Mouse (Mus musculus) hindlimb bud, embryonic 11.5 days (tissue): ENCODE data around the gene Slc44a5.

Source experiments
- DNase-seq: peaks from one replicate; pipeline ENCODE4 v3.0.0-alpha.2; 2012; ENCODE audit warnings: low read depth, low spot score; ENCODE audit errors: extremely low spot score

Slc44a5 gene

DNA sequence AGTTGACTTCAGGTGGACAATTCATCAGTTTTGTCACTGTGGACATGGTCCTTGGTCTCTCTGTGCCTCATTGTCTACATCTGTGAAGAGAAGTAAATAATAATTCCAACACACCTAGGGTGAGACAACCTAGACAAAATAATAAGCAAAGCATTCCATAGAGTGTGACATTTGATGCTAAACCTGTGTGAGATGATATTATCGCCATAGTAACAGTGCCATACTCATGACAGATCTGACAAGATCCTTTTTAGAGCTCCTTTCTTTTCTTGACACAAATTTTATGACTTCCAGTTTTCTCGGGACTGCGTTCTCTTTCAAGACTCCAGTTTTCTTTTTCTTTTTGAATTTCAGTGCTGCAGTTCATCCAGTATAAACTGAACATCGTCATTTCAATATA, 192.6 kb downstream of the Slc44a5 start:
- DNase-seq = no peak

DNA sequence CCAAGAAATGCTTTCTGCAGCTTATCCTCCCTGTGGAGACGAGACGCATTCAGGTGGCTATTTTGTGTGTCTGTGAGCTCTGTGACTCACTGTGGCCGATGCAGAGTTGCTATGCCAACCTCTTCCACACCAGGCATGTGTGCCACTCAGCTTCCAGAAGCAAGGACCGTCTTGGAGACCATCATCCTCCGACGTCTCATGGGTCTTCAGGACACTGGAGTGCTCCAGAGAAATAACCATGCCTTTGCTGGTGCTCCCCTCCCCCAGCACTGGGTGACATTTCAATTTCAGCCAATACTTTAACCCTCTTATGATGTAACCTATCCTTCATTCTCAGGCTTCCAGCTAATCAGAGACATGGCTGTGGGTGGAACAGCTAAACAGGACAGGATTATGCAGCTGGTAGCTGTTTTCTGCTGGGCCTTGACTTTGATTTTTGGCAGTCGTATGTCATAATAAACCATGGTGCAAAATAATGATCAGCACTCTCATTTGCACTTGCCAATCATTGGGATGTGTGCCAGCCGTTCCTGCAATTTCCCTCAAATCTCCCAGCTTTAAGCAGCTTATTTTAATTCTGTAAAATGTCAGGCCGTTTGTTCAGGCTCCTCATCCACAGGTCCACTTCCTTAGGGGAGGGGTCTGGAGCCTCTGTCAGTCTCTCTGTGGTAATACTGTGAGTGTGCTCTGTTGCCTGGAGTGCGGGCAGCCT, 198.8 kb downstream of the Slc44a5 start:
- DNase-seq = no peak

- DNase-seq = no peak
Measured at GRCm38 (mm10) chr3:154172593-154172965, 199.3 kb downstream of the Slc44a5 start.

DNA sequence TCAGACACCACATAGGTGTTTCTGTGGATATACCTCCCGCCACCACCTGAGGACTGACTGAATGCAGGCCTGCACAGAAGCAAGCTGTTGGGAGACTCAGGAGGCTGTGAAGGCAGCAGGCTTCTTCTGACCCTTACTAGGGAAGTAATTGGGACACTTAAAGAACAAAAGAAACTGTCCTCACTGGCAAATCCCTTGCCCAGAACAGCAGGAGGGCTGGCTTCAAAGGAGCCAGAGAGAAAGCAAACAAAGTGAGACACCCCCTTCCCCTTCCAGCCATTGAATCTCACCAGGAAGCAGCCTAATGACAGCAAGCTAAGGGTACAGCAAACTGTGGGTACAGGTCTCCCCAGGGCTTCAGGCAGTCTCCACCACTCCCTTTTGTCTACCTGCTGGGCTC, 200.3 kb downstream of the Slc44a5 start:
- DNase-seq = no peak

DNA sequence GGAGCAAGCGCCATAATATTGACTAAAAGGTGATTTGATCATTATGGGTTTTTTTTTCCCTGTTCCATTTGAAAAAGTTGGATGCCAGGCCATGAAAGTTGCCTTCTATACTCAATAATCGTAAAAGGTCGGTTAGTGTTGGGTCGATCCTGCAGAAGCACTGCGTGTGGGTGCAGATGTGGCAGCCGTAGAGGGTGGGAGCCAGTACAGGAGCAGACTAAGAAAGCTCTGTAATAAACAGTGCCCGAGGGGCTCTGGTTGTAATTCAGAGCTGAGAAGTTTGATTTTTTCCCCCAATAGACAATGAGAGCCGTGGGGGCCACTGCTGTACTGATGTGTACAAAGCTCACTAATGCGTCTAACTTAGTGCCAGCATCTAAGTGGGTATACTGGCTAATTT, 200.8 kb downstream of the Slc44a5 start:
- DNase-seq = no peak

- DNase-seq = no peak
Measured at GRCm38 (mm10) chr3:154174766-154175165, 201.5 kb downstream of the Slc44a5 start.

DNA sequence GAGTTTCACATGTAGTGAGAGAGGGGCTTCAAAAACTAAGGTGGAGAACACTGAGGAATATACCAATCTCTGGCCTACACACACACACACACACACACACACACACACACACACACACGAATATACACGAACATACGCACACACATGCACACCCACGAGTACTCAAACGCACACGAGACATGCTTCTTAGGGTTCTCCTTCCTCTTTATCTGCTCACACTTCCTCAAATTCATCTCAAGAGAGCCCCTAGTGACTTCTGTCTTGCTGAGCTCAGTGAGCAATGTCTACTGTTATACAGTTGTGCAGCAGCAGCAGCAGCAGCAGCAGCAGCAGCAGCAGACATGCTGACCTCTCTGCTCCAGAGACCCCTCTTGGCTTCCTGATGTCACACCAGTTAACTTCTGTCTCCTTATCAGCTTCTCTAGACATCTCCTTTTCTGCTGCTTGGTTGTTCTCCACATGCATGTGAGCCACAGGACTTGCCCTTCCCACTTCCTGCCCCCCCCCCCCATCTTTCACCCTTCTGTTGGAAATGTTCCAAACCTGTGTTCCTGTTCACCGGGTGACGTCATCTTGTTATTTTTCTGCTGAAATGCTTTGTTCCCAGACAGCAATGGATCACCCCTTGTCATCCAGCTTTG, 204.5 kb downstream of the Slc44a5 start:
- no peak for DNase-seq

- DNase-seq = no peak
Measured at GRCm38 (mm10) chr3:154179423-154179920, 206.2 kb downstream of the Slc44a5 start.

- DNase-seq = no peak
Measured at GRCm38 (mm10) chr3:154182987-154183386, 209.8 kb downstream of the Slc44a5 start.

DNA sequence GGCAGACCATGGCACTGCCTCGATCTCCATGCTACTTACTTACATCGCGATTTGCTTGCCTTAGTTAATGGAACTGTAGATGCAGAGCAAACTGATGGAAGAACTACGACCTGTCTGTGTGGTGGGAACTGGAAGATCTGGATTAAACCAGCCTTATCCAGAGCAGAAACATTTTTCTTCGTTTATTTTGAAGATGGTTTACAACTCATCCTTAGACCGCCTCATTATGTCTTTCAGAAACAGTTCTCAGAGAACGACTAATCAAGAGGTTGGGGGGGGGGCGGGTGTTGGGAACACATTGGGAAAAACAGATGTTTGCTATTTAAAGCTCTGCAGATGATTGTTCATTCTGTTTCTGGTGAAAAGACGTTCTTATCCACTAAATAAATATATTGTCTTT, 210.7 kb downstream of the Slc44a5 start:
- DNase-seq = no peak

DNA sequence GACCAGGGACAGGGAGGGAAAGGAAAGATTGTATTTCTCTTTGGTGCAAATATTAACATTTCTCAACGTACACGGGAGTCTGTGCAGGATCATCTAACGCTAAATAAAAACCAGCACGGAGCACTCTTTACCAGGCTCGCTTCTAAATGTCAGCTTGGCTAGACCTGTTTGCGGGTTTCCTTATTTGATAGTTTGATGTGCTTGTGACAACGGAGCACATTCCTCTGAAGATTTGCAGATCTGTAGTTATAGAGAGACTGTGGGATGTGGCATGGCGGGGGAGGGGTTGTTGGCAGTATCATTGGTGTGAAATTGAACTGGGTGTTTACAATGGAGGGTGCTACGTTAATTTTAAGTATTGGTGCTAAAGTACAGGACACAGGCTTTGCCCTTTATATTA, 215.4 kb downstream of the Slc44a5 start:
- DNase-seq = no peak

GRCm38 (mm10) chr3:154192328-154193030, 219.2 kb downstream of the Slc44a5 start:
- no peak for DNase-seq

DNA sequence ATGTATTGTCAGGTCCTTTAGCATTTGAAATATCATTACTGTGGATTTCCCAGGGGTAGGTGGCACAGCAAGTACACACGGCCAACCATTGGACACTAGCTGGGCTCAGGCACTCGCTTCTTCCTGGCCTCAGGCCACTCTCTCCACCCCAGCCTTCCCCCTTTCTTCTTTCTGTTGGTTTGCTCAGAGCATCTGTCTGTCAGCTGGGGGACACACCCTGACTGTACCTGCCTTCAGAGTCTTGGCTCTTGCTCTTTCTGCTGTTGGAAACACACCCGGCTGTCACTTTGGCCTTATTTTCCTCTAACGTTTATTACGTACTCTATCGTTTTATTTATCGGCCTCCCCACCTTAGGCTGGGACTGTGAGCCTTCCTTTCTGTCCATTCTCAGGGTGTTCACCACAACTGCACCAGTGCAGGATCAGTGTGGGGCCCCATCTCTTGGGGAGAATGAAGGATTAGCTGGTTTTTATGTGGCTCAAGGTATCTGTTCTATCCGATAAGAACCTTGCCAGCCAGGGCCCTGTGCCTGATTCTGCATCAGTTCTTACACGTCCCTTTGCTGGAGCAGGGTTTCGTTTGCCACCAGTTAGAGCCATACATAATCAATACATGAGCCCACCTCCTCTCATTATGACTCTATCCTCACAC, 220.1 kb downstream of the Slc44a5 start:
- DNase-seq = no peak

GRCm38 (mm10) chr3:154200422-154200828, 227.2 kb downstream of the Slc44a5 start:
- no peak for DNase-seq

- no peak for DNase-seq
Measured at GRCm38 (mm10) chr3:154201796-154202195, 228.6 kb downstream of the Slc44a5 start.

GRCm38 (mm10) chr3:154202383-154202782, 229.1 kb downstream of the Slc44a5 start:
- DNase-seq = no peak

- DNase-seq = no peak
Measured at GRCm38 (mm10) chr3:154208479-154208878, 235.2 kb downstream of the Slc44a5 start.

GRCm38 (mm10) chr3:154209201-154209754, 236.0 kb downstream of the Slc44a5 start:
- DNase-seq = no peak

DNA sequence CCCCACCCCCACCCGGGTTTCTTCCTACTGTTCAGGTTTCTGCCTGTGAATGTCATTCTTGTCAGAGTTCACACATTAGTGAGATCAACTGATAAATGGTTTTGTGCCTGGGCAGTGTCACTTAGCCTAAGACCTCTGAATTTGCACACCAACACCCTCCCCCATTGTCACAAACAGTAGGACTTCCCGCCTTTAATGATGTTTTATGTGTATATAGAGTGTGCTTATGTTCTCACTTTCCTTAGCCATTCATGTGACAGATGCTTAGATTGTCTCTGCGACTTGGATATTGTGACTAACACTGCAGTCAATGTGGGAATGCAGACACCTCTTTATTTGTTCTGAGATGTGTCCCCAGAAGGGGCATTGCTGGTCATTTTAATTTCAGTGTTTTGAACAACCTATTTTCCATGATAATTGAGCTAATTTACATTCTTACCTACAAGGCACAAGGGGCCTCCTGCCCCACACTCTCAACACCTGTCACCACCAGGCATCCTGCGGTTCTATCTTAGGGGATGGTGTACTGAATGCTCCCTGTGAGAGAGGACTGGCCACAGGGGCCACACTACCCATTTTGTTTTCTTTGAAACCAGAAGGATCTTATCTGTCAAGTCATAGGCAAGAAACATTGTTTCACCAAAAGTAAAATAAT, 236.7 kb downstream of the Slc44a5 start:
- no peak for DNase-seq

DNA sequence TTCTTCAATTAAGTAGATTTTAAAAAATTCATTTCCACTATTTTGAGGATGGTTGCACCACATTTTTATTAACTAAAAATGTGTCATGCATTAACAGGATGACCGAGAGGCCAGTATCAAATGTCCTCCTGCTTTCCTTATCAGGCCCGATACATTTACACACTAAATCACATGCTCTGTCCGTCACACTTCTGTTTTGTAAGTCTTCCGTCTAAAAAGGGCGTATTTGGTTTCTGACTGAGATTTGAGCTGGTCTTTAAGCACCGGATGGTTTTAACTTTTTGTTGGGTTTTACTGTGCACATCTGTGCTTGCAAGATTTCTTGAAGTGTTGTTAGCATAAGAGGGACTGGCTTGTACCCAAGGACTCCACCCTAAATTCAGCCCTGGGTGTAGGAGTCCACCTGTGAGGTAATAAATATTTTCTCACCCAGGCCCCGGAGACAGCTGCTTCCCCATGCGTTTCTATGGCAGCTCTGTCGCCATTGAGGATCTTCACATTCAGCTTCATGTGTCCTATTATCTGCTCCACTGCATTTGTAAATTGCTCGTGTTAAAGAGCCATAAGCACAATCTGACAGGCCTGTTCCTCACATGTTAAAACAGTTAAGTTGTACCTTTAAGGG, 237.3 kb downstream of the Slc44a5 start:
- no peak for DNase-seq
